Mouse (Mus musculus): ENCODE data around the gene Ush1g. TPM values are rescaled to one million over a fixed set of nuclear protein-coding genes. Genes with fewer than 3 reads are reported as not detected.

Ush1g gene
- polyA plus RNA-seq, 1 experiment from 2014 or later: 0.10 TPM

- no peak overlapping the region for H3K4me2 ChIP-seq (ENCODE audit: low read length)
- no peaks in the 10 kb centered on the region for H3K27me3 ChIP-seq (replicated peaks; ENCODE audit: control insufficient read depth, insufficient read depth, low read length)
- H3K36me3 ChIP-seq (ENCODE audit: control insufficient read depth, insufficient read depth): no peaks in the 10 kb centered on the region
- no peak overlapping the region for H3K4me3 ChIP-seq (replicated peaks; ENCODE audit: low read length)
- H3K27ac ChIP-seq (ENCODE audit: low read length): no peak overlapping the region
- ATAC-seq: no peak
- no peaks in the 10 kb centered on the region for H3K9me3 ChIP-seq (ENCODE audit: control insufficient read depth, low read length)
- H3K9ac ChIP-seq (replicated peaks; ENCODE audit: low read depth, low read length): no peak overlapping the region
- 69% methylated on average over 8 of the region's 8 CpGs for WGBS
- peaks cover 8% of the 10 kb centered on the region; the same call in 1 of the 2 replicates for H3K4me1 ChIP-seq (replicated peaks; ENCODE audit: control insufficient read depth, insufficient read depth, low read length)
Measured at GRCm38 (mm10) chr11:115298160-115298559, 23.7 kb downstream of the Ush1g start.

GRCm38 (mm10) chr11:115297214-115297826 lies 24.5 kb downstream of the Ush1g start, which contains the start of gene Fads6:
Gene Fads6, minus strand, starts transcription at chr11:115297663.
- H3K4me2 ChIP-seq (ENCODE audit: low read length): peak within 1 kb of the TSS; percentile 90
- no peak within 1 kb of the TSS for H3K27ac ChIP-seq (ENCODE audit: low read length)
- peaks cover 8% of the 10 kb centered on the region; the same call in 1 of the 2 replicates for H3K4me1 ChIP-seq (replicated peaks; ENCODE audit: control insufficient read depth, insufficient read depth, low read length)
- H3K27me3 ChIP-seq (replicated peaks; ENCODE audit: control insufficient read depth, insufficient read depth, low read length): no peaks in the 10 kb centered on the region
- no peaks in the 10 kb centered on the region for H3K36me3 ChIP-seq (ENCODE audit: control insufficient read depth, insufficient read depth)
- peak; percentile 83 for ATAC-seq
- H3K9ac ChIP-seq (replicated peaks; ENCODE audit: low read depth, low read length): peak within 1 kb of the TSS; percentile 71
- H3K9me3 ChIP-seq (ENCODE audit: control insufficient read depth, low read length): no peaks in the 10 kb centered on the region
- WGBS: under 1% methylated on average over 41 of the region's 44 CpGs
- peak within 1 kb of the TSS; percentile 56 for H3K4me3 ChIP-seq (replicated peaks; ENCODE audit: low read length)

- H3K4me3 ChIP-seq (replicated peaks; ENCODE audit: low read length): peak overlapping the region; percentile 56
- H3K27ac ChIP-seq (ENCODE audit: low read length): no peak overlapping the region
- no peaks in the 10 kb centered on the region for H3K9me3 ChIP-seq (ENCODE audit: control insufficient read depth, low read length)
- ATAC-seq: peak; percentile 12; the same call in 1 of the 2 replicates
- 51% methylated on average over 21 of the region's 21 CpGs for WGBS
- no peaks in the 10 kb centered on the region for H3K27me3 ChIP-seq (replicated peaks; ENCODE audit: control insufficient read depth, insufficient read depth, low read length)
- peak overlapping the region; percentile 71 for H3K9ac ChIP-seq (replicated peaks; ENCODE audit: low read depth, low read length)
- peaks cover 8% of the 10 kb centered on the region; the same call in 1 of the 2 replicates for H3K4me1 ChIP-seq (replicated peaks; ENCODE audit: control insufficient read depth, insufficient read depth, low read length)
- peak overlapping the region; percentile 90 for H3K4me2 ChIP-seq (ENCODE audit: low read length)
- no peaks in the 10 kb centered on the region for H3K36me3 ChIP-seq (ENCODE audit: control insufficient read depth, insufficient read depth)
Measured at GRCm38 (mm10) chr11:115296471-115297210, 25.2 kb downstream of the Ush1g start.

- WGBS: 89% methylated on average over 11 of the region's 11 CpGs
- H3K9ac ChIP-seq (replicated peaks; ENCODE audit: low read depth, low read length): no peak overlapping the region
Measured at GRCm38 (mm10) chr11:115295939-115296338, 25.9 kb downstream of the Ush1g start.

GRCm38 (mm10) chr11:115292631-115293375 lies 29.0 kb downstream of the Ush1g start:
- Histone ChIP-seq H3K4me1 (replicated peaks; ENCODE audit: control insufficient read depth, insufficient read depth, low read length) (peaks cover 8% of the 10 kb centered on the region; the same call in 1 of the 2 replicates), H3K9me3 (ENCODE audit: control insufficient read depth, low read length) (no peaks in the 10 kb centered on the region), H3K4me3 (replicated peaks; ENCODE audit: low read length) (no peak overlapping the region), H3K27me3 (replicated peaks; ENCODE audit: control insufficient read depth, insufficient read depth, low read length) (no peaks in the 10 kb centered on the region), H3K4me2 (ENCODE audit: low read length) (no peak overlapping the region), H3K36me3 (ENCODE audit: control insufficient read depth, insufficient read depth) (no peaks in the 10 kb centered on the region), H3K27ac (ENCODE audit: low read length) (no peak overlapping the region), H3K9ac (replicated peaks; ENCODE audit: low read depth, low read length) (no peak overlapping the region)
- ATAC-seq: no peak
- 69% methylated on average over 14 of the region's 14 CpGs for WGBS

More at GRCm38 (mm10) chr11:115295939-115296338, 25.9 kb downstream of the Ush1g start:
- Histone ChIP-seq H3K9me3 (ENCODE audit: control insufficient read depth, low read length) (no peaks in the 10 kb centered on the region), H3K4me1 (replicated peaks; ENCODE audit: control insufficient read depth, insufficient read depth, low read length) (peaks cover 8% of the 10 kb centered on the region; the same call in 1 of the 2 replicates), H3K36me3 (ENCODE audit: control insufficient read depth, insufficient read depth) (no peaks in the 10 kb centered on the region), H3K4me2 (ENCODE audit: low read length) (no peak overlapping the region), H3K27ac (ENCODE audit: low read length) (no peak overlapping the region), H3K4me3 (replicated peaks; ENCODE audit: low read length) (no peak overlapping the region), H3K27me3 (replicated peaks; ENCODE audit: control insufficient read depth, insufficient read depth, low read length) (no peaks in the 10 kb centered on the region)
- ATAC-seq: no peak

- Histone ChIP-seq H3K27ac (ENCODE audit: low read length) (no peak overlapping the region), H3K9ac (replicated peaks; ENCODE audit: low read depth, low read length) (no peak overlapping the region), H3K36me3 (ENCODE audit: control insufficient read depth, insufficient read depth) (no peaks in the 10 kb centered on the region), H3K9me3 (ENCODE audit: control insufficient read depth, low read length) (no peaks in the 10 kb centered on the region), H3K4me1 (replicated peaks; ENCODE audit: control insufficient read depth, insufficient read depth, low read length) (peaks cover 7% of the 10 kb centered on the region), H3K4me2 (ENCODE audit: low read length) (no peak overlapping the region), H3K4me3 (replicated peaks; ENCODE audit: low read length) (no peak overlapping the region), H3K27me3 (replicated peaks; ENCODE audit: control insufficient read depth, insufficient read depth, low read length) (no peaks in the 10 kb centered on the region)
- no peak for ATAC-seq
- 81% methylated on average over 10 of the region's 10 CpGs for WGBS
Measured at GRCm38 (mm10) chr11:115291503-115291902, 30.3 kb downstream of the Ush1g start.

- no peaks in the 10 kb centered on the region for H3K9me3 ChIP-seq (ENCODE audit: control insufficient read depth, low read length)
- no peaks in the 10 kb centered on the region for H3K36me3 ChIP-seq (ENCODE audit: control insufficient read depth, insufficient read depth)
- peaks cover 13% of the 10 kb centered on the region for H3K4me1 ChIP-seq (replicated peaks; ENCODE audit: control insufficient read depth, insufficient read depth, low read length)
- no peak overlapping the region for H3K9ac ChIP-seq (replicated peaks; ENCODE audit: low read depth, low read length)
- no peak overlapping the region for H3K27ac ChIP-seq (ENCODE audit: low read length)
- no peak overlapping the region for H3K4me2 ChIP-seq (ENCODE audit: low read length)
- 70% methylated on average over 6 of the region's 6 CpGs for WGBS
- H3K27me3 ChIP-seq (replicated peaks; ENCODE audit: control insufficient read depth, insufficient read depth, low read length): no peaks in the 10 kb centered on the region
- no peak overlapping the region for H3K4me3 ChIP-seq (replicated peaks; ENCODE audit: low read length)
- no peak; the same call in 1 of the 2 replicates for ATAC-seq
Measured at GRCm38 (mm10) chr11:115290919-115291318, 30.9 kb downstream of the Ush1g start.

GRCm38 (mm10) chr11:115290314-115290713 lies 31.5 kb downstream of the Ush1g start:
- Histone ChIP-seq H3K4me1 (replicated peaks; ENCODE audit: control insufficient read depth, insufficient read depth, low read length) (peaks cover 15% of the 10 kb centered on the region), H3K4me3 (replicated peaks; ENCODE audit: low read length) (no peak overlapping the region), H3K36me3 (ENCODE audit: control insufficient read depth, insufficient read depth) (no peaks in the 10 kb centered on the region), H3K27ac (ENCODE audit: low read length) (no peak overlapping the region), H3K9me3 (ENCODE audit: control insufficient read depth, low read length) (no peaks in the 10 kb centered on the region), H3K4me2 (ENCODE audit: low read length) (no peak overlapping the region), H3K27me3 (replicated peaks; ENCODE audit: control insufficient read depth, insufficient read depth, low read length) (no peaks in the 10 kb centered on the region), H3K9ac (replicated peaks; ENCODE audit: low read depth, low read length) (no peak overlapping the region)
- 89% methylated on average over 1 of the region's 1 CpGs for WGBS
- no peak for ATAC-seq

GRCm38 (mm10) chr11:115289885-115290284 lies 32.0 kb downstream of the Ush1g start:
- no peaks in the 10 kb centered on the region for H3K36me3 ChIP-seq (ENCODE audit: control insufficient read depth, insufficient read depth)
- H3K9ac ChIP-seq (replicated peaks; ENCODE audit: low read depth, low read length): no peak overlapping the region
- H3K4me2 ChIP-seq (ENCODE audit: low read length): no peak overlapping the region
- H3K27me3 ChIP-seq (replicated peaks; ENCODE audit: control insufficient read depth, insufficient read depth, low read length): no peaks in the 10 kb centered on the region
- WGBS: 82% methylated on average over 8 of the region's 8 CpGs
- no peaks in the 10 kb centered on the region for H3K9me3 ChIP-seq (ENCODE audit: control insufficient read depth, low read length)
- H3K4me1 ChIP-seq (replicated peaks; ENCODE audit: control insufficient read depth, insufficient read depth, low read length): peaks cover 15% of the 10 kb centered on the region
- H3K27ac ChIP-seq (ENCODE audit: low read length): no peak overlapping the region
- ATAC-seq: no peak
- H3K4me3 ChIP-seq (replicated peaks; ENCODE audit: low read length): no peak overlapping the region
